Mouse (Mus musculus): ENCODE measurements around the gene Il16. TPM values are rescaled to one million over a fixed set of nuclear protein-coding genes. Genes with fewer than 3 reads are reported as not detected.

Gene Il16
- total and polyA plus RNA-seq, 2 experiments, result 1.5 to 4.1 TPM

- peak overlapping the region; percentile 3 for H3K27ac ChIP-seq (replicated peaks; ENCODE audit: insufficient read depth, low read depth, low read length)
Measured at GRCm38 (mm10) chr7:83653605-83654051, 91.9 kb downstream of the Il16 start.

GRCm38 (mm10) chr7:83652498-83652897 is 93.0 kb downstream of the Il16 start:
- Histone ChIP-seq H3K9ac (ENCODE audit: low read depth, low read length) (no peak overlapping the region), H3K27ac (replicated peaks; ENCODE audit: insufficient read depth, low read depth, low read length) (no peak overlapping the region), H3K36me3 (ENCODE audit: control insufficient read depth, insufficient read depth, low read length) (no peaks in the 10 kb centered on the region), H3K4me3 (ENCODE audit: insufficient read depth, low read depth, low read length) (no peak overlapping the region), H3K4me1 (ENCODE audit: control insufficient read depth, insufficient read depth, low read length) (peaks cover 22% of the 10 kb centered on the region), H3K27me3 (ENCODE audit: control insufficient read depth, insufficient read depth, low read length) (no peaks in the 10 kb centered on the region), H3K79me2 (ENCODE audit: control insufficient read depth, insufficient read depth, low read length) (no peaks in the 10 kb centered on the region)
- TF ChIP-seq POLR2A (IDR thresholded peaks at IDR 0.05; ENCODE audit: extremely low read depth, insufficient read depth, low read length) (no peak), CTCF (IDR thresholded peaks at IDR 0.05; ENCODE audit: low read depth, low read length) (no peak)
- no peak for DNase-seq (ENCODE audit: extremely low read depth, low read depth, low spot score)
- WGBS, result 86% methylated on average over 5 of the region's 5 CpGs

More at GRCm38 (mm10) chr7:83653605-83654051, 91.9 kb downstream of the Il16 start:
- TF ChIP-seq CTCF (IDR thresholded peaks at IDR 0.05; ENCODE audit: low read depth, low read length) (no peak), POLR2A (IDR thresholded peaks at IDR 0.05; ENCODE audit: extremely low read depth, insufficient read depth, low read length) (no peak)
- peak; percentile 89 for DNase-seq (ENCODE audit: extremely low read depth, low read depth, low spot score)
- no peaks in the 10 kb centered on the region for H3K79me2 ChIP-seq (ENCODE audit: control insufficient read depth, insufficient read depth, low read length)
- no peaks in the 10 kb centered on the region for H3K36me3 ChIP-seq (ENCODE audit: control insufficient read depth, insufficient read depth, low read length)
- WGBS, result 35% methylated on average over 2 of the region's 2 CpGs
- no peaks in the 10 kb centered on the region for H3K27me3 ChIP-seq (ENCODE audit: control insufficient read depth, insufficient read depth, low read length)
- peak overlapping the region; percentile 3; the same call in 1 of the 2 replicates for H3K4me3 ChIP-seq (ENCODE audit: insufficient read depth, low read depth, low read length)
- no peak overlapping the region for H3K9ac ChIP-seq (ENCODE audit: low read depth, low read length)
- H3K4me1 ChIP-seq (ENCODE audit: control insufficient read depth, insufficient read depth, low read length), result peaks cover 22% of the 10 kb centered on the region

GRCm38 (mm10) chr7:83650638-83651037 is 94.9 kb downstream of the Il16 start:
- no peaks in the 10 kb centered on the region for H3K79me2 ChIP-seq (ENCODE audit: control insufficient read depth, insufficient read depth, low read length)
- no peak for DNase-seq (ENCODE audit: extremely low read depth, low read depth, low spot score)
- H3K27me3 ChIP-seq (ENCODE audit: control insufficient read depth, insufficient read depth, low read length), result no peaks in the 10 kb centered on the region
- TF ChIP-seq CTCF (IDR thresholded peaks at IDR 0.05; ENCODE audit: low read depth, low read length) (no peak), POLR2A (IDR thresholded peaks at IDR 0.05; ENCODE audit: extremely low read depth, insufficient read depth, low read length) (no peak)
- H3K9ac ChIP-seq (ENCODE audit: low read depth, low read length), result no peak overlapping the region
- WGBS, result 82% methylated on average over 5 of the region's 5 CpGs
- no peak overlapping the region for H3K4me3 ChIP-seq (ENCODE audit: insufficient read depth, low read depth, low read length)
- peaks cover 22% of the 10 kb centered on the region for H3K4me1 ChIP-seq (ENCODE audit: control insufficient read depth, insufficient read depth, low read length)
- H3K27ac ChIP-seq (replicated peaks; ENCODE audit: insufficient read depth, low read depth, low read length), result 0 out of 2 replicates have a peak overlapping the region, but pooled peaks have one; percentile 48
- no peaks in the 10 kb centered on the region for H3K36me3 ChIP-seq (ENCODE audit: control insufficient read depth, insufficient read depth, low read length)

GRCm38 (mm10) chr7:83648807-83649206 is 96.7 kb downstream of the Il16 start:
- Histone ChIP-seq H3K27me3 (ENCODE audit: control insufficient read depth, insufficient read depth, low read length) (no peaks in the 10 kb centered on the region), H3K4me3 (ENCODE audit: insufficient read depth, low read depth, low read length) (no peak overlapping the region), H3K27ac (replicated peaks; ENCODE audit: insufficient read depth, low read depth, low read length) (0 out of 2 replicates have a peak overlapping the region, but pooled peaks have one; percentile 14), H3K79me2 (ENCODE audit: control insufficient read depth, insufficient read depth, low read length) (no peaks in the 10 kb centered on the region), H3K9ac (ENCODE audit: low read depth, low read length) (no peak overlapping the region), H3K4me1 (ENCODE audit: control insufficient read depth, insufficient read depth, low read length) (peaks cover 20% of the 10 kb centered on the region), H3K36me3 (ENCODE audit: control insufficient read depth, insufficient read depth, low read length) (no peaks in the 10 kb centered on the region)
- WGBS, result 79% methylated on average over 7 of the region's 7 CpGs
- no peak for TF ChIP-seq CTCF (IDR thresholded peaks at IDR 0.05; ENCODE audit: low read depth, low read length)
- no peak for TF ChIP-seq POLR2A (IDR thresholded peaks at IDR 0.05; ENCODE audit: extremely low read depth, insufficient read depth, low read length)
- no peak for DNase-seq (ENCODE audit: extremely low read depth, low read depth, low spot score)

- 47% methylated on average over 5 of the region's 5 CpGs for WGBS
- TF ChIP-seq CTCF (IDR thresholded peaks at IDR 0.05; ENCODE audit: low read depth, low read length), result no peak
- no peak for TF ChIP-seq POLR2A (IDR thresholded peaks at IDR 0.05; ENCODE audit: extremely low read depth, insufficient read depth, low read length)
Measured at GRCm38 (mm10) chr7:83645476-83645875, 100.0 kb downstream of the Il16 start.

DNA sequence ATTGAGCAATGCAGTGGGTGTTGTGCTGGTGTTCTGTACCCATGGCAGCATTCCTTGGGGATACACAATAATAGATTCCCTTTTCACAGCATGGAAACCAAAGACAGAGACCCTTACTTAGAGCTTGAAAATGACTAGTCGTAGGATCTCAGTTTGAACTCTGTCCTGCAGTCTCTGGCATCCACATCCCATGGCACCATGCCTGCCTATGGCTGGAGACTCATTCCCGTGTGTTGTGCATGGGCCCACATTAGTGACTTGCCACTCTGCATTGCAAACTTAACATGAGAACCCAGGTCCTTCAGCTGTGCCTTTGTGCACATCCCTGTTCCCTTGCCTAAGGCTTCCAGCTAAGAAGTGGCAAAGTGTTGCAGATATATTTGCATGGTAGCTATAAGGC is 100.8 kb downstream of the Il16 start:
- no peak overlapping the region for H3K27ac ChIP-seq (replicated peaks; ENCODE audit: insufficient read depth, low read depth, low read length)
- TF ChIP-seq POLR2A (IDR thresholded peaks at IDR 0.05; ENCODE audit: extremely low read depth, insufficient read depth, low read length) (no peak), CTCF (IDR thresholded peaks at IDR 0.05; ENCODE audit: low read depth, low read length) (no peak)
- H3K27me3 ChIP-seq (ENCODE audit: control insufficient read depth, insufficient read depth, low read length), result no peaks in the 10 kb centered on the region
- H3K9ac ChIP-seq (ENCODE audit: low read depth, low read length), result no peak overlapping the region
- DNase-seq (ENCODE audit: extremely low read depth, low read depth, low spot score), result peak; percentile 51
- H3K4me3 ChIP-seq (ENCODE audit: insufficient read depth, low read depth, low read length), result no peak overlapping the region
- no peaks in the 10 kb centered on the region for H3K79me2 ChIP-seq (ENCODE audit: control insufficient read depth, insufficient read depth, low read length)
- peaks cover 1% of the 10 kb centered on the region for H3K4me1 ChIP-seq (ENCODE audit: control insufficient read depth, insufficient read depth, low read length)
- H3K36me3 ChIP-seq (ENCODE audit: control insufficient read depth, insufficient read depth, low read length), result peaks cover 30% of the 10 kb centered on the region
- WGBS, result 14% methylated on average over 2 of the region's 2 CpGs

More at GRCm38 (mm10) chr7:83645476-83645875, 100.0 kb downstream of the Il16 start:
- no peaks in the 10 kb centered on the region for H3K27me3 ChIP-seq (ENCODE audit: control insufficient read depth, insufficient read depth, low read length)
- DNase-seq (ENCODE audit: extremely low read depth, low read depth, low spot score), result no peak
- no peak overlapping the region for H3K9ac ChIP-seq (ENCODE audit: low read depth, low read length)
- H3K27ac ChIP-seq (replicated peaks; ENCODE audit: insufficient read depth, low read depth, low read length), result no peak overlapping the region
- no peak overlapping the region for H3K4me3 ChIP-seq (ENCODE audit: insufficient read depth, low read depth, low read length)
- H3K36me3 ChIP-seq (ENCODE audit: control insufficient read depth, insufficient read depth, low read length), result peaks cover 23% of the 10 kb centered on the region
- H3K79me2 ChIP-seq (ENCODE audit: control insufficient read depth, insufficient read depth, low read length), result no peaks in the 10 kb centered on the region
- H3K4me1 ChIP-seq (ENCODE audit: control insufficient read depth, insufficient read depth, low read length), result peaks cover 8% of the 10 kb centered on the region
